Mouse (Mus musculus) thymus, adult 2 months (tissue): ENCODE measurements around the gene Mecom.

Source experiments
- CTCF ChIP-seq: fragments of 200-500 bp; IDR thresholded peaks from 2 replicates; pipeline ENCODE4 v1.5.1; 2012; ENCODE audit warnings: mild to moderate bottlenecking, control low read depth, low read length, moderate library complexity, borderline replicate concordance; ENCODE audit not compliant: control insufficient read depth, poor library complexity, insufficient read depth; ENCODE audit errors: extremely low read depth
- POLR2A ChIP-seq: fragments of 200-500 bp; IDR thresholded peaks from 2 replicates; pipeline ENCODE4 v1.6.1; 2012; ENCODE audit warnings: mild to moderate bottlenecking, low read length, control low read depth, moderate library complexity; ENCODE audit not compliant: control insufficient read depth, poor library complexity, insufficient read depth; ENCODE audit errors: extremely low read depth

GRCm38 (mm10) chr3:30011712-30012111 is 536.1 kb downstream of the Mecom start:
- no peak for TF ChIP-seq CTCF
- TF ChIP-seq POLR2A, result no peak
